ENCODE assay signal across 8 mouse cellular contexts in genomic region chr12:111166681-111167289, GRCm38 (mm10). TPM values are rescaled to one million over a fixed set of nuclear protein-coding genes. Genes with fewer than 3 reads are reported as not detected.
DNase-seq lines count a peak whose midpoint lies in the region; ATAC-seq lines count a peak whose summit lies in the region.
"Had no signal": no experiment of that assay in that cellular context is flagged by ENCODE, and none has a peak within 500 bp of the region (broad histone marks: within the 10 kb centered on the region; RNA-seq: fewer than 3 reads in every experiment).

No protein-coding gene starts in this region.

- H3K27me3 ChIP-seq in heart, embryonic 10.5 days (ENCODE audit: insufficient read depth, poor library complexity, severe bottlenecking): no peaks in the 10 kb centered on the region
- H3K27me3 ChIP-seq in kidney, embryonic 16.5 days (ENCODE audit: insufficient read depth, low read length): no peaks in the 10 kb centered on the region
- no peaks in the 10 kb centered on the region for H3K27me3 ChIP-seq in midbrain, embryonic 12.5 days

- H3K27ac ChIP-seq in heart, embryonic 10.5 days: peak overlapping the region; percentile 92
- H3K27ac ChIP-seq in kidney, embryonic 16.5 days (ENCODE audit: low read length): peak overlapping the region; percentile 87
- peak overlapping the region; percentile 88 for H3K27ac ChIP-seq in midbrain, embryonic 12.5 days (replicated peaks)

- peak overlapping the region; percentile 88 for H3K4me2 ChIP-seq in kidney, embryonic 16.5 days (replicated peaks; ENCODE audit: low read depth, low read length)
- peak overlapping the region; percentile 86 for H3K4me2 ChIP-seq in midbrain, embryonic 12.5 days (replicated peaks)

- H3K9ac ChIP-seq in kidney, embryonic 16.5 days (replicated peaks; ENCODE audit: low read length): peak overlapping the region; percentile 93
- peak overlapping the region; percentile 92 for H3K9ac ChIP-seq in midbrain, embryonic 12.5 days (replicated peaks)

- DNase-seq in 3134 (ENCODE audit: extremely low read depth, insufficient read length, low spot score) (peak; percentile 67), 416B (ENCODE audit: low read depth) (peak; percentile 34)
- peak; percentile 30 for DNase-seq in cerebellum, adult 8-10 months
- no peak for DNase-seq in heart, embryonic 10.5 days (ENCODE audit: low spot score)
- DNase-seq in testis, postnatal 14 days (ENCODE audit: low spot score): peak; percentile 50

- peak overlapping the region; percentile 87 for H3K4me3 ChIP-seq in heart, embryonic 10.5 days
- peak overlapping the region; percentile 77 for H3K4me3 ChIP-seq in kidney, embryonic 16.5 days (ENCODE audit: low read length)
- peak overlapping the region; percentile 84 for H3K4me3 ChIP-seq in midbrain, embryonic 12.5 days

- H3K36me3 ChIP-seq in heart, embryonic 10.5 days: no peaks in the 10 kb centered on the region
- H3K36me3 ChIP-seq in kidney, embryonic 16.5 days (ENCODE audit: insufficient read depth, low read length): no peaks in the 10 kb centered on the region
- peaks cover 4% of the 10 kb centered on the region; the same call in 1 of the 2 replicates for H3K36me3 ChIP-seq in midbrain, embryonic 12.5 days

- WGBS in heart, embryonic 10.5 days: under 1% methylated on average over 48 of the region's 48 CpGs
- WGBS in kidney, embryonic 16.5 days: under 1% methylated on average over 48 of the region's 48 CpGs
- WGBS in midbrain, embryonic 12.5 days: under 1% methylated on average over 44 of the region's 48 CpGs

- peaks cover 47% of the 10 kb centered on the region for H3K4me1 ChIP-seq in heart, embryonic 10.5 days
- H3K4me1 ChIP-seq in kidney, embryonic 16.5 days (ENCODE audit: insufficient read depth, low read length): peaks cover 43% of the 10 kb centered on the region
- H3K4me1 ChIP-seq in midbrain, embryonic 12.5 days: peaks cover 60% of the 10 kb centered on the region

- peak; percentile 23; the same call in 1 of the 2 replicates for ATAC-seq in kidney, embryonic 16.5 days (ENCODE audit: low FRiP score, low TSS enrichment)
- ATAC-seq in midbrain, embryonic 12.5 days (ENCODE audit: low FRiP score, low read depth): peak; percentile 42

- no peaks in the 10 kb centered on the region for H3K9me3 ChIP-seq in heart, embryonic 10.5 days
- H3K9me3 ChIP-seq in kidney, embryonic 16.5 days (ENCODE audit: low read length): no peaks in the 10 kb centered on the region
- no peaks in the 10 kb centered on the region for H3K9me3 ChIP-seq in midbrain, embryonic 12.5 days

RNA-seq across cellular contexts. Expression of gene Traf3, which starts 0.6 kb away (rescaled TPM):
- 6.9 and 7.2 TPM in 2 replicates for polyA plus RNA-seq in heart, embryonic 10.5 days (2016; fragmentation: Nextera tagmentation; extraction: Ambion mirVana)
- 8.9 and 10.6 TPM in 2 replicates for polyA plus RNA-seq in kidney, embryonic 16.5 days (2015; fragmentation: Nextera tagmentation; extraction: Ambion mirVana)
- 20.4 and 20.9 TPM in 2 replicates for polyA plus RNA-seq in midbrain, embryonic 12.5 days (2016; fragmentation: Nextera tagmentation; extraction: Ambion mirVana)

RNA-seq across cellular contexts. Expression of gene 4930595D18Rik, which starts 17.5 kb away (rescaled TPM):
- polyA plus RNA-seq in heart, embryonic 10.5 days (2016; fragmentation: Nextera tagmentation; extraction: Ambion mirVana): not detected in 2 replicates
- polyA plus RNA-seq in kidney, embryonic 16.5 days (2015; fragmentation: Nextera tagmentation; extraction: Ambion mirVana): not detected in 2 replicates
- polyA plus RNA-seq in midbrain, embryonic 12.5 days (2016; fragmentation: Nextera tagmentation; extraction: Ambion mirVana): not detected in 2 replicates
- polyA plus RNA-seq: large intestine, adult 2 months had no signal
